Mouse (Mus musculus) layer of hippocampus, adult 8-10 months (tissue): Measurements from ENCODE around the gene Ccr9. TPM values are rescaled to one million over a fixed set of nuclear protein-coding genes. Genes with fewer than 3 reads are reported as not detected.
"Not testable (repeated sequence)": the region's sequence is repeated elsewhere in the genome, so short reads cannot be mapped to it uniquely, and the experiment has no call there.

ENCODE experiments used
- DNase-seq, 2 experiments: peaks; one replicate each; pipeline ENCODE4 v3.0.0; 2022; ENCODE audit warnings: low spot score in 2 of 2
- total RNA-seq, 4 experiments: library from RNA; stranded (reverse); gene quantifications; 2 replicates each; pipeline ENCODE4 v1.2.4; 2022

Gene Ccr9
- under 1 TPM; 0.08 to 0.23 (median 0.18) TPM for total RNA-seq

- DNase-seq = no peak
Measured at GRCm38 (mm10) chr9:123678327-123679105, at the start of gene Ccr9, which contains the start of gene Slc6a20a. TSS of gene Ccr9 (plus strand) at chr9:123678439. TSS of gene Slc6a20a (minus strand) at chr9:123678885.

- DNase-seq = no peak
Measured at GRCm38 (mm10) chr9:123631666-123632065, 46.6 kb upstream of the Ccr9 start.

GRCm38 (mm10) chr9:123632281-123632680 lies 46.0 kb upstream of the Ccr9 start, which contains the start of gene Slc6a20b:
TSS of gene Slc6a20b (minus strand) at chr9:123632565.
- no peak for DNase-seq

- DNase-seq = no peak
Measured at GRCm38 (mm10) chr9:123632993-123633392, 45.2 kb upstream of the Ccr9 start.

GRCm38 (mm10) chr9:123636771-123637170 lies 41.5 kb upstream of the Ccr9 start:
- DNase-seq = no peak

- DNase-seq = no peak
Measured at GRCm38 (mm10) chr9:123638231-123638630, 40.0 kb upstream of the Ccr9 start.

GRCm38 (mm10) chr9:123638668-123639089 lies 39.6 kb upstream of the Ccr9 start:
- peak; percentile 7 to 18 for DNase-seq

- DNase-seq = no peak
Measured at GRCm38 (mm10) chr9:123640106-123640505, 38.1 kb upstream of the Ccr9 start.

GRCm38 (mm10) chr9:123649785-123650511 lies 28.3 kb upstream of the Ccr9 start:
- no peak for DNase-seq

GRCm38 (mm10) chr9:123651369-123651768 lies 26.9 kb upstream of the Ccr9 start:
- no peak for DNase-seq

GRCm38 (mm10) chr9:123657457-123657856 lies 20.8 kb upstream of the Ccr9 start:
- no peak for DNase-seq

- no peak for DNase-seq
Measured at GRCm38 (mm10) chr9:123658981-123659380, 19.3 kb upstream of the Ccr9 start.

- not testable (repeated sequence) for DNase-seq
Measured at GRCm38 (mm10) chr9:123659986-123660676, 18.1 kb upstream of the Ccr9 start.

GRCm38 (mm10) chr9:123665645-123666044 lies 12.6 kb upstream of the Ccr9 start:
- DNase-seq = peak in 1 of 2 experiments; percentile 18

GRCm38 (mm10) chr9:123679198-123679597 lies 959 bp downstream of the Ccr9 start:
- no peak for DNase-seq

GRCm38 (mm10) chr9:123683704-123684103 lies 5.5 kb downstream of the Ccr9 start:
- DNase-seq = no peak

- no peak for DNase-seq
Measured at GRCm38 (mm10) chr9:123686206-123686605, 8.0 kb downstream of the Ccr9 start.

GRCm38 (mm10) chr9:123688227-123688626 lies 10.0 kb downstream of the Ccr9 start:
- DNase-seq = no peak

GRCm38 (mm10) chr9:123695634-123696302 lies 17.5 kb downstream of the Ccr9 start:
- DNase-seq = peak in 1 of 2 experiments; percentile 8

GRCm38 (mm10) chr9:123701822-123702221 lies 23.6 kb downstream of the Ccr9 start:
- no peak for DNase-seq

- DNase-seq = no peak
Measured at GRCm38 (mm10) chr9:123709226-123709625, 31.0 kb downstream of the Ccr9 start.
